In the genomic region with DNA sequence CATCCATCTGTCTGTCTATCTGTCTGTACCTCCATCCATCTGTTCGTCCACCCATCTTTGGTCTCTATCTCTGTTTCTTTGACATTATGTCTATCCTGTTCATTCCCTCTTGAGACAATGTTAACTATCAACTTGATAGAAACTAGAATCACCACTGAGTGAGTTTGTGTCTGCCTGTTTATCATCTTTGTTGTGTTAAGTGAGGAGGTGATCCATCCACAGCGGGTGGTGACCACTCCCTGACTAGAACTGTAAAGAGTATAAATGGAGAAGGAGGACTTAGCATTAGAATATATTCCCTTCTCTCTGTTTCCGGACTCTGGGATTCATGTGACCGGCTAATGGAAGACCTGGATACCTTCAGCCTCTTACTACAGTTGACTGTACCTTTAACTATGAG, we compare ENCODE assay signal across 13 mouse cellular contexts.
"Had no signal": no experiment of that assay in that cellular context is flagged by ENCODE, and none has a peak within 500 bp of the region (broad histone marks: within the 10 kb centered on the region; RNA-seq: fewer than 3 reads in every experiment).

No protein-coding gene starts in this region.

- DNase-seq: lung, adult 18-20 months; lung, embryonic 14.5 days; lung, postnatal 10 days; lung, postnatal 4 days; right cerebral cortex, postnatal 14 days; thymus, adult 2 months; thymus, postnatal 25 days had no signal

- H3K27ac ChIP-seq: midbrain, embryonic 10.5 days; midbrain, embryonic 12.5 days; midbrain, embryonic 15.5 days; neural tube, embryonic 12.5 days; stomach, embryonic 15.5 days; stomach, postnatal 0 days had no signal

- H3K27me3 ChIP-seq: midbrain, embryonic 12.5 days; midbrain, embryonic 15.5 days; neural tube, embryonic 12.5 days; stomach, embryonic 15.5 days had no signal

- H3K4me1 ChIP-seq: midbrain, embryonic 10.5 days; midbrain, embryonic 12.5 days; midbrain, embryonic 15.5 days; neural tube, embryonic 12.5 days; stomach, embryonic 15.5 days had no signal

- H3K4me2 ChIP-seq: lung, embryonic 14.5 days; midbrain, embryonic 12.5 days; midbrain, embryonic 15.5 days; neural tube, embryonic 12.5 days; stomach, embryonic 15.5 days had no signal

- ATAC-seq: midbrain, embryonic 15.5 days had no signal

- H3K9ac ChIP-seq: lung, embryonic 14.5 days; midbrain, embryonic 12.5 days; midbrain, embryonic 15.5 days; neural tube, embryonic 12.5 days; stomach, embryonic 15.5 days had no signal

- H3K9me3 ChIP-seq: midbrain, embryonic 10.5 days; midbrain, embryonic 12.5 days; midbrain, embryonic 15.5 days; neural tube, embryonic 12.5 days; stomach, embryonic 15.5 days had no signal

- H3K36me3 ChIP-seq: midbrain, embryonic 10.5 days; midbrain, embryonic 12.5 days; midbrain, embryonic 15.5 days; neural tube, embryonic 12.5 days; stomach, embryonic 15.5 days had no signal

- H3K4me3 ChIP-seq: midbrain, embryonic 10.5 days; midbrain, embryonic 12.5 days; midbrain, embryonic 15.5 days; neural tube, embryonic 12.5 days; stomach, embryonic 15.5 days had no signal
